Mouse (Mus musculus) layer of hippocampus, adult 2 months (tissue): Measurements from ENCODE around the gene Scn2b. TPM values are rescaled to one million over a fixed set of nuclear protein-coding genes. Genes with fewer than 3 reads are reported as not detected.

ENCODE experiments used
- DNase-seq, 2 experiments: peaks; one replicate each; pipeline ENCODE4 v3.0.0; 2022; ENCODE audit warnings: low spot score in 2 of 2
- H3K27ac ChIP-seq: fragments of 200-600 bp; 2 replicates; pipeline ENCODE4 v1.8.1; 2022
- H3K4me3 ChIP-seq: fragments of 200-600 bp; 2 replicates; pipeline ENCODE4 v1.8.1; 2022; ENCODE audit warnings: mild to moderate bottlenecking
- CTCF ChIP-seq: fragments of 200-600 bp; conservative IDR thresholded peaks from 2 replicates; pipeline ENCODE4 v1.8.1; 2022; ENCODE audit warnings: antibody characterized with exemption, mild to moderate bottlenecking, moderate library complexity
- long read RNA-seq, 2 experiments: library from polyadenylated mRNA; stranded (forward); transcript quantifications; one replicate each; pipeline ENCODE4 v2.0.0; 2021; ENCODE audit warnings: borderline mapping rate in 2 of 2
- total RNA-seq, 2 experiments: library from RNA; stranded (reverse); gene quantifications; 2 replicates each; pipeline ENCODE4 v1.2.3; 2021

The Scn2b gene
- total RNA-seq, result 100 to 1,000 TPM; 245 to 254 TPM
- long read RNA-seq, experiment 1, partial matches to known transcripts, result 13 of 13 reads
- long read RNA-seq, experiment 1, other reads (novel, unspliced or antisense), result 0 of 13 reads
- long read RNA-seq, experiment 2, full-length matches to known transcripts, result 2 of 30 reads
- long read RNA-seq, experiment 2, partial matches to known transcripts, result 28 of 30 reads
- long read RNA-seq, experiment 2, other reads (novel, unspliced or antisense), result 0 of 30 reads

DNA sequence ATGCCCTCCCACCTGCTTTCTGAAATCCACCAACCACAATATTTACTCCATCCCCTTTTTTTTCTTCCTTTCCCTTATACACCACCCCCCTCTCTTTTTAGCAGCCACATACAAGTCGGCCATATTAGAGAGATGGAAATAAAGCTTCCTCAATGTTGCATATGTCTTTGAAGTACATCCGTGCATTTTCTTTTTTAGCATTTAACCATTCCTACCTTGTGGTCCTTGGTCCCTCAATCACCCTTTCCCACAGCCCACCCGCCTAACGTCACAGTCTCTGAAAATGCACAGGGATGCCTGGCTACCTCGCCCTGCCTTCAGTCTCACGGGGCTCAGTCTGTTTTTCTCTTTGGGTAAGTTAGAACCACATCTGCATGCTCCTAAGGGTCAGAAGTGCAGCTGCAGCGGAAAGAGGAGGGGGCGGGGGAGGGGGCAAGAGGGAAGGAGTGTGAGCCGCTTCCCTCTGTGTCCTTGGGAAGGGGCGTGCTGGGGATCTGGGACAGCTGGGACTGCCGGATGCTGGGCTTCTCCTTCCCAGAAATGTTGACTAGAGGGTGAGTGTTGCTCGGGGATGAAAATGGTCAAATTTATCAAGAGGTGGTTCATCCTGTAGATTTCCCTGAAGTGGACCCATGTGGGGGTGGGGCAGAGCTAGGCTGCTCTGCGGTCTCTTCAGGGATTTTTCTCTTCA lies at the start of gene Scn2b:
Gene Scn2b (plus strand): TSS at position 42 of the 691 bp plus-strand sequence.
- no peak for TF ChIP-seq CTCF
- Histone ChIP-seq H3K27ac (peak within 1 kb of the TSS; percentile 97), H3K4me3 (peak within 1 kb of the TSS; percentile 80)
- no peak for DNase-seq

- no peak for DNase-seq
- Histone ChIP-seq H3K27ac (no peak overlapping the region), H3K4me3 (no peak overlapping the region)
- TF ChIP-seq CTCF, result no peak
Measured at GRCm38 (mm10) chr9:45071800-45072199, 45.8 kb upstream of the Scn2b start.

GRCm38 (mm10) chr9:45077859-45078258 lies 39.7 kb upstream of the Scn2b start:
- DNase-seq, result no peak
- no peak overlapping the region for H3K27ac ChIP-seq
- H3K4me3 ChIP-seq, result no peak overlapping the region
- no peak for TF ChIP-seq CTCF

DNA sequence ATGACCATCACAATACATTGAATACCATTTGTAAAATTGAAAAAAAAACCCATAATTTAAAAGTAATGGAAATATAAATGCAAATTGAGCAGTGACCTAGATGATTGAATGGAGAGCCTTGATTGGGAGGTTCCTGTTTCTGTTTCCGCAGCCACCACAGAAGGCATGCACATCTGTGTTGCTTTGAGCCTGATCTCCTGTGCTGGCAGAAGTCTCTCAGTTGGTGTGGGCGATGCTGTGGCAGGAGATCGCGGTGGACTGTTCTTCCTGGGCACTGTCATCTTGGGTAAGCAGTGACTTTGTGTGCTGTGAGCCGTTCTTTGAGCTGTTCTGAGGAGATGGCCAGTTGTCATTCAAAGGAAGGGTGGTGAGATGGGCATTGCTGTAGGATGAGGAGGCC lies 38.6 kb upstream of the Scn2b start, which contains the start of gene Jaml:
Gene Jaml (plus strand): TSS at position 173 of the 400 bp plus-strand sequence.
- no peak within 1 kb of the TSS for H3K27ac ChIP-seq
- TF ChIP-seq CTCF, result no peak
- no peak for DNase-seq
- no peak within 1 kb of the TSS for H3K4me3 ChIP-seq

DNA sequence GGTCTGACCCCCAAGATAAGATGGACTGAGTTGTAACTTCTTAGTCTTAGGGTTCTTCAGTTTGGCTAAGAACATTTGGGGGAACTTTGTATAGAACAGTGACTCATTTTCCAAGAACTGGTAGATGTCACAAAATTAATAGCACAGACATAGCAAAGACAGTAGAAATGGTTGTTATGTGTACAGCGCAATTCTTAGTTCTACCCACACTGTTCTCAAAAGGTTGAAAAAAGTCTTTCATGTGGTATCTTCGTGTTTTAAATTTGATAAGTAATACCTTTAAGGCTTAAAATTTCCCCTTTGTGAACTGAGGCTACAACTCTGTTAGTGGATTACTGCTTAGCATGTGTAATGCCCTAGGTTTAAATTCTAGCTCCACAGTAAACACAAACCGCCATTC lies 34.5 kb upstream of the Scn2b start:
- H3K27ac ChIP-seq, result no peak overlapping the region
- DNase-seq, result no peak
- no peak for TF ChIP-seq CTCF
- H3K4me3 ChIP-seq, result no peak overlapping the region

DNA sequence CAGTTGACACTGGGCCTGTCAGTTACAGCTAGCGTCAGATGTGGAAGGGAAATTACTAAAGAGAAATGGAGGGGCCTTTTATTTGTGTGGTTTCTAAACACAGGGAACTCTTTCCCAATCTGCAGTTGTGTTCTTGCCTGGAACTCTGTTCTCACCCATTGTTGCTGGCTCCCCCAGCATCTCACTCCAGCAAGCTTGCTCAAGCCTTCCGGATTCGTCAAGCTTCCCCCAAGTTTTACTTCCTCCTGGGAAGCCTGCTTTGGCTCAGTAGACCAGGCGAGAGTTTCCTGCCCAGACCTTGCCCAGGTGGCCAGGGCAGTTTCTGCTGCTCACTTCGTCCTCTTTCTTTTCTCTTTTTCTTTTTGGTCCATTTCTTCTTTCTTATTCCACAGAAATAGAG lies 33.0 kb upstream of the Scn2b start:
- no peak for DNase-seq
- Histone ChIP-seq H3K27ac (no peak overlapping the region), H3K4me3 (no peak overlapping the region)
- TF ChIP-seq CTCF, result no peak

GRCm38 (mm10) chr9:45085741-45086690 lies 31.6 kb upstream of the Scn2b start:
- Histone ChIP-seq H3K27ac (no peak overlapping the region), H3K4me3 (no peak overlapping the region)
- TF ChIP-seq CTCF, result no peak
- DNase-seq, result no peak

- no peak for DNase-seq
- TF ChIP-seq CTCF, result no peak
- Histone ChIP-seq H3K27ac (no peak overlapping the region), H3K4me3 (no peak overlapping the region)
Measured at GRCm38 (mm10) chr9:45088040-45088439, 29.5 kb upstream of the Scn2b start.

- H3K27ac ChIP-seq, result no peak overlapping the region
Measured at GRCm38 (mm10) chr9:45090811-45091210, 26.8 kb upstream of the Scn2b start.

GRCm38 (mm10) chr9:45092641-45093040 lies 24.9 kb upstream of the Scn2b start:
- no peak for TF ChIP-seq CTCF

More at GRCm38 (mm10) chr9:45090811-45091210, 26.8 kb upstream of the Scn2b start:
- no peak overlapping the region for H3K4me3 ChIP-seq
- TF ChIP-seq CTCF, result peak; percentile 71
- DNase-seq, result no peak

DNA sequence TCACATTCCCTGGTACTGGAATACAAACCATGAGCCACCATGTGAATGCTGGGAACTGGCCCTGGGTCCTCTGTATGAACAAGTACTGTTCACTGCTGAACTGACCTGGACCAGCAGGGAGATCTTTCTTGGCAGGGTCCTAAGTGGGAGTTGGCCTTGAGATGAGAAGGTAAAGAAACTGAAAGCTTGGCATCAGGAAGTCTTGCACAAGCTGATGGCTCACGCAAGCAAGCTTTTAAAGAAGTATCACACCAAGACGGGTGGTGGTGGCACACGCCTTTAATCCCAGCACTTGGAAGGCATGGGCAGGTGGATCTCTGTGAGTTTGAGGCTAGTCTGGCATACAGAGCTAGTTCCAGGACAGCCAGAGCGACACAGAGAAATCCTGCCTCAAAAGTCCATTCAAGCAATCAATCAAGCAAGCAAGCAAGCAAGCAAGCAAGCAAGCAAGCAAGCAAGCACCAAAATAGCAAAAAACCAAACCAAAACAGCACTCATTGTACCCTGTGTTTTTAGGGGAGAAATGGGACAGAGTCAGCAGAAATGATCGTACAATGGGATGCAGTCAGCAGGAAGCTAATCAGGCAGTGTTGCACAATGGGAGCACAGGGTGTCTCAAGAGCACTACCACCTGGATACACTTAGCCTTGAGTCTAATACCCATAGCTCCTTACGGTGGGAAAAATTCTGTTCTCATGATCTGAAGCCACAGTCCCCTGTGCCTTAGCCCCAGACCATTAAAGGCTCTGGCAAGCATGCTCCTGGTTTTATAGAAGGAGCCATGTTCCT lies 22.2 kb upstream of the Scn2b start:
- no peak overlapping the region for H3K4me3 ChIP-seq
- DNase-seq, result no peak
- TF ChIP-seq CTCF, result no peak

More at GRCm38 (mm10) chr9:45092641-45093040, 24.9 kb upstream of the Scn2b start:
- no peak for DNase-seq
- Histone ChIP-seq H3K4me3 (no peak overlapping the region), H3K27ac (no peak overlapping the region)

GRCm38 (mm10) chr9:45097877-45098276 lies 19.7 kb upstream of the Scn2b start:
- DNase-seq, result no peak
- TF ChIP-seq CTCF, result no peak
- Histone ChIP-seq H3K27ac (no peak overlapping the region), H3K4me3 (no peak overlapping the region)

More for the DNA sequence above, 22.2 kb upstream of the Scn2b start:
- no peak overlapping the region for H3K27ac ChIP-seq

GRCm38 (mm10) chr9:45098426-45098825 lies 19.2 kb upstream of the Scn2b start:
- H3K4me3 ChIP-seq, result no peak overlapping the region
- DNase-seq, result no peak
- no peak for TF ChIP-seq CTCF
- no peak overlapping the region for H3K27ac ChIP-seq
